Mouse (Mus musculus) megakaryocyte progenitor cell, adult 5-6 weeks (primary cell): ENCODE measurements around the gene Apoo. TPM values are rescaled to one million over a fixed set of nuclear protein-coding genes. Genes with fewer than 3 reads are reported as not detected.

Experiments
- total RNA-seq, 2 experiments: library from RNA; stranded (forward) in 1 of 2; stranded (reverse) in 1 of 2; fragments of 157-497, 149-512 nt in 1 of 2; fragments of 200-1000 nt in 1 of 2; gene quantifications; 2 replicates each; pipeline versions ENCODE4 v1.2.3 to v1.2.4; 2015 to 2017

The Apoo gene
- total RNA-seq, 2 experiments from 2014 or later: 20.8 to 41.5 TPM

Other genes starting within 250 kb of the Apoo start
- 47.2 and 47.8 TPM in 2 replicates for gene Zfx, start 243.4 kb upstream of the Apoo start, total RNA-seq (2015)
- 27.3 and 35.0 TPM in 2 replicates for gene Zfx, start 243.4 kb upstream of the Apoo start, total RNA-seq (2017)
- 200 and 204 TPM in 2 replicates for gene Eif2s3x, start 154.3 kb upstream of the Apoo start, total RNA-seq (2015)
- 183 and 230 TPM in 2 replicates for gene Eif2s3x, start 154.3 kb upstream of the Apoo start, total RNA-seq (2017)
- 13.4 and 15.6 TPM in 2 replicates for gene Klhl15, start 132.5 kb upstream of the Apoo start, total RNA-seq (2015)
- 7.2 and 8.4 TPM in 2 replicates for gene Klhl15, start 132.5 kb upstream of the Apoo start, total RNA-seq (2017)
- not detected in 2 replicates for gene Fam90a1b, start 340 bp upstream of the Apoo start, total RNA-seq (2015)
- not detected in 2 replicates for gene Fam90a1b, start 340 bp upstream of the Apoo start, total RNA-seq (2017)
- gene Maged1, start 175.0 kb downstream of the Apoo start, total RNA-seq (2015): 4.1 and 4.9 TPM in 2 replicates
- gene Maged1, start 175.0 kb downstream of the Apoo start, total RNA-seq (2017): 2.7 and 4.9 TPM in 2 replicates